Mouse (Mus musculus) lung, embryonic 14.5 days (tissue): ENCODE measurements at regions not wholly inside any gene's neighbourhood (a gene's known extent, or its start where the extent isn't known, plus 50 kb on each side); places are given as distances from the start of the nearest gene placed in this dataset.
A peak's percentile ranks its signal among the peaks of the same experiment; 100 is the strongest.

Experiments
- ATAC-seq: fragments of 200-750 bp; cut with Nextera tagmentation; 2 replicates; pipeline ENCODE4 v1.8.0; 2017; ENCODE audit warnings: mild to moderate bottlenecking, moderate TSS enrichment, moderate library complexity; ENCODE audit not compliant: insufficient read depth
- DNase-seq: peaks from one replicate; pipeline ENCODE4 v3.0.0-alpha.2; 2015
- H3K27ac ChIP-seq: fragments of 300-500 bp; sonication (generic); 2 replicates; pipeline ENCODE4 v1.5.1; 2014; ENCODE audit warnings: low read depth, mild to moderate bottlenecking, moderate library complexity
- H3K27me3 ChIP-seq: fragments of 300-500 bp; sonication (generic); 2 replicates; pipeline ENCODE4 v1.6.1; 2014; ENCODE audit warnings: low read length, control low read depth; ENCODE audit not compliant: insufficient read depth
- H3K36me3 ChIP-seq: fragments of 300-500 bp; sonication (generic); 2 replicates; pipeline ENCODE4 v1.6.1; 2014; ENCODE audit warnings: control low read depth; ENCODE audit not compliant: insufficient read depth
- H3K4me1 ChIP-seq: fragments of 300-500 bp; sonication (generic); 2 replicates; pipeline ENCODE4 v1.6.1; 2014; ENCODE audit warnings: antibody characterized with exemption, control low read depth; ENCODE audit not compliant: insufficient read depth
- H3K4me2 ChIP-seq: fragments of 300-500 bp; sonication (generic); 2 replicates; pipeline ENCODE4 v1.6.1; 2014; ENCODE audit warnings: mild to moderate bottlenecking
- H3K4me3 ChIP-seq: fragments of 300-500 bp; sonication (generic); 2 replicates; pipeline ENCODE4 v1.5.1; 2014; ENCODE audit warnings: low read depth, low read length
- H3K9ac ChIP-seq: fragments of 300-500 bp; sonication (generic); 2 replicates; pipeline ENCODE4 v1.6.1; 2014
- H3K9me3 ChIP-seq: fragments of 300-500 bp; sonication (generic); 2 replicates; pipeline ENCODE4 v1.6.1; 2016; ENCODE audit warnings: low read depth, low read length, control low read depth
- CTCF ChIP-seq: IDR thresholded peaks from 2 replicates; pipeline ENCODE4 v1.5.1; 2016; ENCODE audit warnings: antibody characterized with exemption, low read depth
- WGBS: fragments of 180-500 bp; shearing (Covaris S2); extraction: QIAGEN DNeasy Blood & Tissue Kit; methylation state at CpG from one replicate; pipeline ENCODE4 v1.1.7; 2014; 5-methylcytosine and 5-hydroxymethylcytosine counted together

DNA sequence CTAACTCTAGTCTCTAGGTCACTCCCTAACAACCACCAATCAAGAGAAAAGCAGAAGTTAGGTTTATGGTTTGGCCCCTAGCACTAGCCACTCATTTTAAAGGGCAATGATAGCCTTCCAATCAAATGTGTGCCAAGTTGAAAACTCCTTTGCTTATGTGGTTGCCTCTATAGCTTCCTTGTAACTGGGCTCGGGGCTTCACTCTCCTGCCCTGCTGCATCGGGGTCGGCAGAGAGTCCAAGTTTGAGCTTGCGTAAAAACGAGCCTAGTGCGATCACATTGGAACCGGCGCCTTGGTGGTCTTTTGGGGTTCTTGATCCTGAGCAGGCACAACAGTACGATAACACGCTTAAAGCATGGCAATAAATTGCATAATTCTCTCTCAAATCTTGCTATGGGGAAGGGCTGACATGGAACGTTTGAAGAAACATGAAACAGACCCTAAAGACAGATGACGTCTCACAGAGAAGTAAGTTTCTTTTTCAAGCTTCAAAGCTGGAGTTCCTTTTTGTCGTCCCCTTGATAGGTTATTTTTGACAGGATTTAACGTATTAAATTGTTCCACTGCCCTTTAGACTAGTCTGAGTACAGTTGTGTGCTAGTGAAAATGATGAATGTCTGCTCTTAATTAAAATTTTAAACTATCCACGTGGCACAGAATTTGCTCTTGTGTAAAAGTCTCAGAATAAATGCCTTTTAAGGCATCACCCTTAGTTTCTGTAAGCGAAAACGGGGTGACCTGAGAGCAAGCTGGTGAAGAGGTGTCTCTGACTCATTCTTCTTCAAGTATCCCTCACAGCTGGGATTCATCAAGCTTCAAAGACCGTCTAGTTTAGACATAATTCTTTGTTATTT, 52.0 kb downstream of the 4930426L09Rik start:
- no peak overlapping the region for H3K9ac ChIP-seq
- peak overlapping the region; percentile 36 for H3K4me2 ChIP-seq
- no peak; the same call in 1 of the 2 replicates for ATAC-seq
- no peaks in the 10 kb centered on the region for H3K9me3 ChIP-seq
- no peak overlapping the region for H3K27ac ChIP-seq
- H3K36me3 ChIP-seq, result no peaks in the 10 kb centered on the region
- WGBS, result 40% methylated on average over 18 of the region's 18 CpGs
- H3K4me3 ChIP-seq, result no peak overlapping the region
- no peaks in the 10 kb centered on the region; the same call in 1 of the 2 replicates for H3K4me1 ChIP-seq
- DNase-seq, result peak; percentile 76
- no peaks in the 10 kb centered on the region for H3K27me3 ChIP-seq
- TF ChIP-seq CTCF, result no peak

DNA sequence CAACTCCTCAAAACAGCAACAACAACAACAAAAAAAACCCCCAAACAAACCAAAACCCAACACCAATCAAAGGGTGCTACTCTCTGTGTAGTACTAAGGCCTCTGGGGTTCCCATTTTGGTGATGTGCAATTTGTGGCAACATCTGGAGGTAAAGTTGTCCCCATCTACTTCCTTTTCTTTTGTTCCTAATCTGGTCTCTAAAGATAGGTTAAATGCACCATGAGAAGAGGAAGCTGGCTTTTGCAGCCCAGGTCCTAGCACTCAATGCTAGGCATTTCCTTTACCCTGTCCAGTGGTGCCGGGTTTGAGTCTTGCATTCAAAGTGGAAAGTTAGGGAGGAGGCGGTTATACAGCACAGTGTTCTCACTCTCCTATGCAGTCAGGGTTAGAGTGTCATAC, 57.4 kb downstream of the 4930426L09Rik start:
- Histone ChIP-seq H3K4me3 (no peak overlapping the region), H3K36me3 (no peaks in the 10 kb centered on the region), H3K4me2 (no peak overlapping the region), H3K9ac (no peak overlapping the region), H3K27me3 (no peaks in the 10 kb centered on the region), H3K27ac (no peak overlapping the region), H3K4me1 (peaks cover 4% of the 10 kb centered on the region; the same call in 1 of the 2 replicates), H3K9me3 (no peaks in the 10 kb centered on the region)
- no peak for TF ChIP-seq CTCF
- WGBS, result 78% methylated on average over 2 of the region's 2 CpGs
- ATAC-seq, result no peak
- no peak for DNase-seq

DNA sequence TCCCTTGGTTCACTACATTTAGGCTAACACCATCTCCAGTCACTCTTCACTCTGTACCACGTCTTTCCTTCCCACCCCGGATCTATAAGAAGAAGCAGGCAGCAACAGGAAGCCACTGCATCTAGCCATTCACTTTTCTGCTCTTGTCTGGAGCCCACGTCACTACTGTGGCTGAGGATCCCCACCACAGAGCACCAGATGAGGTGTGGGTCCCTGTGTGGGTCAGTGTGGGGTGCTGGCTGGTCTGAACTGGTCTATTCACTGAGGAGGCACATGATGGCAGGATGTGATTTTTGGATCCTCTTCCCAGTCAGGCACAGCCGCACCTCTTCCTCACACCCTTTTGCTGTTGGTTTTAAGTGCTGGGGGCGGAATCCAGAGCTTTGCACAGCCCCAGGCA, 59.7 kb downstream of the 4930426L09Rik start:
- no peak overlapping the region for H3K9ac ChIP-seq
- no peaks in the 10 kb centered on the region for H3K36me3 ChIP-seq
- H3K27ac ChIP-seq, result no peak overlapping the region
- no peaks in the 10 kb centered on the region for H3K9me3 ChIP-seq
- no peak for TF ChIP-seq CTCF
- no peaks in the 10 kb centered on the region for H3K27me3 ChIP-seq
- no peak for ATAC-seq
- peaks cover 4% of the 10 kb centered on the region; the same call in 1 of the 2 replicates for H3K4me1 ChIP-seq
- DNase-seq, result no peak
- H3K4me2 ChIP-seq, result no peak overlapping the region
- H3K4me3 ChIP-seq, result no peak overlapping the region
- WGBS, result 62% methylated on average over 5 of the region's 5 CpGs

DNA sequence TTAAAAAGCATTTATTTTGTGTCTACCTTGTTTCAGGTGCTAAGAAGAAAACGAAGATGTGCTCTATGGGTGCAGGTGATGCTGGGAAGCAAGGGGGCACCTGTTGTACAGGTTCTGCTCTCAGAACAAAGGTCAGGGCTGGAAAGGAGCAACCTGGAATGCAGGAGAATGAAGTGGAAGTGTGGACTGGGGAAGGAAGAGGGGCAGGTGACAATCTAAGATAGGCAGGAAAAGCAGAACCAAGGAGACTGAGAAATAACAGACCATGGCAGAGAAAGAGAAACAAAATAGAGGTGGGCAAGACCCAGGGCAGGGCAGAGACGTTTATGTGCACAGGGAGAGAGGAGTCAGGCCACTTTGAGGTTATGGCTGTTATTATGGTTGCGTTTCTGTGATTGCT, 60.6 kb downstream of the 4930426L09Rik start:
- WGBS, result 79% methylated on average over 3 of the region's 3 CpGs
- ATAC-seq, result no peak
- H3K9me3 ChIP-seq, result no peaks in the 10 kb centered on the region
- no peaks in the 10 kb centered on the region for H3K36me3 ChIP-seq
- peaks cover 4% of the 10 kb centered on the region; the same call in 1 of the 2 replicates for H3K4me1 ChIP-seq
- no peak overlapping the region for H3K4me3 ChIP-seq
- no peak for DNase-seq
- H3K4me2 ChIP-seq, result no peak overlapping the region
- no peaks in the 10 kb centered on the region for H3K27me3 ChIP-seq
- no peak for TF ChIP-seq CTCF
- H3K9ac ChIP-seq, result no peak overlapping the region
- H3K27ac ChIP-seq, result no peak overlapping the region

DNA sequence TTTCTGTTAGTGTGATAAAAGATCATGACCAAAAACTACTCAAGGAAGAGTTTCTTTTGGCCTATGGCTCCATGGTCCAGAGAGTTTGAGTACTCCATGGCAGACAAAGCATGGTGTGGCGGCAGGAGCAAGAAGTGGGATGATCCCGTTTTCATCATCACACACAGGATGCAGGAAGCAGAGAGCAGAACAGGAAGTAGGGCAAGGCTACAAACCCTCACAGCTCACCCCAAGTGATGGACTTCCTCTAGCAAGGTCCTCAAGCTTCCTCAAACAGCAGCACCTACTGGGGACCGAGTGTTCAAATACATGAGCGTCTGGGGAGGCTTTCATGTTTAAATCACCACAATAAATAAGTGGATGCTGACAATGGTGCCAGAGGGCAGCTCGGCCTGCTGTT, 61.1 kb downstream of the 4930426L09Rik start:
- no peaks in the 10 kb centered on the region for H3K27me3 ChIP-seq
- no peak overlapping the region for H3K9ac ChIP-seq
- H3K4me3 ChIP-seq, result no peak overlapping the region
- peak; percentile 15 for DNase-seq
- peaks cover 4% of the 10 kb centered on the region; the same call in 1 of the 2 replicates for H3K4me1 ChIP-seq
- no peaks in the 10 kb centered on the region for H3K9me3 ChIP-seq
- H3K4me2 ChIP-seq, result no peak overlapping the region
- WGBS, result 42% methylated on average over 5 of the region's 5 CpGs
- no peaks in the 10 kb centered on the region for H3K36me3 ChIP-seq
- TF ChIP-seq CTCF, result no peak
- no peak for ATAC-seq
- no peak overlapping the region for H3K27ac ChIP-seq

DNA sequence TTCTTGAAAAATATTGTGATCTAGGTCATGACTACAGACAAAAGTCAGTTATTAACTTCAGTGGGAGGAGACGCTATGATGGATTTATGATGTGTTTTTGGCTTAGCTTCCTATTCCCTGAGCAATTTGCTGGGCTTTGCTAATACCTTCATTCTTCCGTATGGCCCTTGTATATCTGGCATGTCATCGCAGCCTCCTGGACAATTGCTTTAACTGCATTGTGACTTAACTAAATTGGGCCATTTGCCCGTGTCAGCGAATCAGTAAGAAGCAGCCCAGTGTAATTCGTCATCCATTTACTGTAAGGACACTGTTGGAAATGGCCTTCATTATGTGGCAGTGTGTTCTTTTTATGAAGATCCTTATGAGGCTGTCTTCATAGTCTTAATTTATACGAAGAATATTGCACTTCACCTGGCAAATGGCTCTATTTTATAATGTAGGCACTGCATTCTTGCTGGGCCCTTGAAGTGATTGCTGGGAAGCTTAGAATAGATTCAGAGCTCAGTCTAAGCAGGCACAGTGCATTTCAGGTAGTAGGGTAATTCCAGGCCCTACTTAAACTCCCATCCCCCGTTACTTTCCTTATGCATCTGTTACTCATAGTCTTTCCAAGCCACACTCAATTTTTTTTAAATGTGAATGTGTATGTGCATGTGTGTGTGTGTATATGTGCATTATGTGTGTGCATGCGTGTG, 62.2 kb downstream of the 4930426L09Rik start:
- H3K4me2 ChIP-seq, result no peak overlapping the region
- no peak for TF ChIP-seq CTCF
- DNase-seq, result peak; percentile 81
- peaks cover 4% of the 10 kb centered on the region for H3K4me1 ChIP-seq
- no peaks in the 10 kb centered on the region for H3K36me3 ChIP-seq
- no peak overlapping the region for H3K4me3 ChIP-seq
- no peak overlapping the region for H3K27ac ChIP-seq
- no peak overlapping the region for H3K9ac ChIP-seq
- H3K27me3 ChIP-seq, result no peaks in the 10 kb centered on the region
- no peaks in the 10 kb centered on the region for H3K9me3 ChIP-seq
- peak; percentile 52; the same call in 1 of the 2 replicates for ATAC-seq
- WGBS, result 43% methylated on average over 9 of the region's 9 CpGs
